Mouse (Mus musculus): Measurements from ENCODE around the gene Eif5. TPM values are rescaled to one million over a fixed set of nuclear protein-coding genes. Genes with fewer than 3 reads are reported as not detected.
A peak's percentile ranks its signal among the peaks of the same experiment; 100 is the strongest.

The Eif5 gene
- 481 and 498 TPM in 2 replicates for polyA plus RNA-seq (2015; fragmentation: Nextera tagmentation; extraction: Ambion mirVana)

GRCm38 (mm10) chr12:111537796-111538291 is at the start of gene Eif5:
Gene Eif5 (plus strand): TSS chr12:111538016.
- Histone ChIP-seq H3K27me3 (ENCODE audit: insufficient read depth, low read length) (no peaks in the 10 kb centered on the region), H3K27ac (ENCODE audit: low read length) (peak within 1 kb of the TSS; percentile 96), H3K9ac (replicated peaks; ENCODE audit: low read length) (peak within 1 kb of the TSS; percentile 98), H3K4me1 (ENCODE audit: insufficient read depth, low read length) (peaks cover 35% of the 10 kb centered on the region), H3K4me3 (ENCODE audit: low read length) (peak within 1 kb of the TSS; percentile 99), H3K4me2 (replicated peaks; ENCODE audit: low read depth, low read length) (peak within 1 kb of the TSS; percentile 77), H3K9me3 (ENCODE audit: low read length) (no peaks in the 10 kb centered on the region), H3K36me3 (ENCODE audit: insufficient read depth, low read length) (peaks cover 23% of the 10 kb centered on the region)
- peak; percentile 99 for ATAC-seq (ENCODE audit: low FRiP score, low TSS enrichment)
- 0% methylated on average over 40 of the region's 47 CpGs for WGBS

DNA sequence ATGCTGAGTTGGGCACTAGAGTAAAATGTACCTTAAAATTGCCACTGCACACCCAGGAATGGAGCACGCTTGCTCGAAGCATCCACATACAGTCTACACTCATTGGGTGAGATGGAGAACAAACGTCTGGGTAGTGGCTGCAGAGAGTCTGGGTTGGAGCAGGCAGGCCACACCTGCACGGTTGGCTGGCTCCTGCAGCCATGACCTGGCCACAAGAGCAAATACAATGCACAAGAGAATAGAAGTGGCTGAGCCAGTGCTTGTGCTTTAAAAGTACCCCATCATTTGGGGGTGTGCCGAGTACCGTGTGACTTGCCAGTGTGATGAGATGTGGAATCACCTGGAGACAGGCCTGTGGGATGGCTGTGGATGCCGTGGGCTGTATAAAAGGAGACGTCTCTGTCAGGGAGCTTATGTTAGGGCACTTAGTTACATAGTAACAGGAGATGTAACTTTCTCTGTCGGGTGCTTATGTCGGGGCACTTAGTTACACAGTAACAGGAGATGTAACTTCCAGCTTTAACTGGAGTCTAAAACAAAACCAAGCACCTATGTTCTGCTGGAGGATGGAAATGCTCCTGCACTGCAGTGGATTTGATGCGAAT is 48.5 kb upstream of the Eif5 start:
- Histone ChIP-seq H3K9ac (replicated peaks; ENCODE audit: low read length) (no peak overlapping the region), H3K4me3 (ENCODE audit: low read length) (no peak overlapping the region), H3K36me3 (ENCODE audit: insufficient read depth, low read length) (no peaks in the 10 kb centered on the region), H3K9me3 (ENCODE audit: low read length) (no peaks in the 10 kb centered on the region), H3K27me3 (ENCODE audit: insufficient read depth, low read length) (no peaks in the 10 kb centered on the region; the same call in 1 of the 2 replicates), H3K4me2 (replicated peaks; ENCODE audit: low read depth, low read length) (peak overlapping the region; percentile 11; the same call in 1 of the 2 replicates), H3K4me1 (ENCODE audit: insufficient read depth, low read length) (peaks cover 48% of the 10 kb centered on the region), H3K27ac (ENCODE audit: low read length) (peak overlapping the region; percentile 57)
- peak; percentile 40; the same call in 1 of the 2 replicates for ATAC-seq (ENCODE audit: low FRiP score, low TSS enrichment)
- WGBS = 44% methylated on average over 11 of the region's 11 CpGs

- ATAC-seq (ENCODE audit: low FRiP score, low TSS enrichment) = no peak
- 65% methylated on average over 4 of the region's 4 CpGs for WGBS
- Histone ChIP-seq H3K9me3 (ENCODE audit: low read length) (no peaks in the 10 kb centered on the region), H3K9ac (replicated peaks; ENCODE audit: low read length) (no peak overlapping the region), H3K4me1 (ENCODE audit: insufficient read depth, low read length) (peaks cover 11% of the 10 kb centered on the region), H3K27ac (ENCODE audit: low read length) (no peak overlapping the region), H3K4me3 (ENCODE audit: low read length) (no peak overlapping the region), H3K4me2 (replicated peaks; ENCODE audit: low read depth, low read length) (no peak overlapping the region), H3K27me3 (ENCODE audit: insufficient read depth, low read length) (no peaks in the 10 kb centered on the region), H3K36me3 (ENCODE audit: insufficient read depth, low read length) (no peaks in the 10 kb centered on the region)
Measured at GRCm38 (mm10) chr12:111494931-111495330, 42.9 kb upstream of the Eif5 start.

DNA sequence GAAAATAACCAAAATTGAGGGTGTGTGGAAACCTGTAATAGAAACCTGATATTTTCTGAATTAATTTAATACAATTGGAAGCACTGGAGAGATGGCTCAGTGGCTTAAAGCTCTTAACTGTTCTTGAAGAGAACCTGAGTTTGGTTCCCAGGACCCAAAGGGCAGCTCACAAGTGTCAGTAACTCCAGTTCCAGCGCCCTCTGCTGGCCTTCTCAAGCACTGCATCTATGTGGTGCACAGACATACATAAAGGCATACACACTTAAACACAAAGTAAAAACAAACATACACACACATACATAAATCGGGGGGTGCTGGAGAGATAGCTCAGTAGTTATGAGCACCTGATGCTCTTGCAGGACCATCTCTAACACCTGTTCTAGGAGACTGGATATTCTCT is 40.7 kb upstream of the Eif5 start:
- Histone ChIP-seq H3K27me3 (ENCODE audit: insufficient read depth, low read length) (no peaks in the 10 kb centered on the region), H3K9ac (replicated peaks; ENCODE audit: low read length) (no peak overlapping the region), H3K36me3 (ENCODE audit: insufficient read depth, low read length) (no peaks in the 10 kb centered on the region), H3K4me3 (ENCODE audit: low read length) (no peak overlapping the region), H3K9me3 (ENCODE audit: low read length) (no peaks in the 10 kb centered on the region; the same call in 1 of the 2 replicates), H3K27ac (ENCODE audit: low read length) (no peak overlapping the region), H3K4me1 (ENCODE audit: insufficient read depth, low read length) (0 out of 2 replicates have a peak, but pooled peaks cover 7% of the 10 kb centered on the region), H3K4me2 (replicated peaks; ENCODE audit: low read depth, low read length) (no peak overlapping the region)
- WGBS = 49% methylated on average over 2 of the region's 2 CpGs
- ATAC-seq (ENCODE audit: low FRiP score, low TSS enrichment) = no peak

DNA sequence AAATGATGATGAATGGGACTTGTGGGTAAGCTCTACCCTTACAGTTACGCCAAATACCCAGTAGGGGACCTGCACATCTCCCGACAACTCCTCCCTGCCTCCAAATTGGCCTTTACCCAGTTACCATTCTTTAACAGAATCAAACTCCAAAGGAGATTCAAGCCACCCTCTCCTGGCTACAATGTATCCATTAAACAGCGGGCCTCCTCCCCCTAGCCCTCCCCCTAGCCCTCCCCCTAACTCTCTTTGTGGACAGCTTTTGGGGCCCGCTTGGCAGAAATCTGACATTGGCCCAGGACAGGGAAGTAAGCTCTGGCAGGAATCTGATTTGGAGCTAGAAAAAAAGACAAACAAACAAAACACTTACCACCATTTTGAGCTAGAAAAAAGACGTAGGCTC is 38.2 kb upstream of the Eif5 start:
- H3K4me3 ChIP-seq (ENCODE audit: low read length) = no peak overlapping the region
- no peak overlapping the region for H3K4me2 ChIP-seq (replicated peaks; ENCODE audit: low read depth, low read length)
- ATAC-seq (ENCODE audit: low FRiP score, low TSS enrichment) = no peak
- H3K4me1 ChIP-seq (ENCODE audit: insufficient read depth, low read length) = 0 out of 2 replicates have a peak, but pooled peaks cover 7% of the 10 kb centered on the region
- no peaks in the 10 kb centered on the region for H3K27me3 ChIP-seq (ENCODE audit: insufficient read depth, low read length)
- no peak overlapping the region for H3K27ac ChIP-seq (ENCODE audit: low read length)
- no peaks in the 10 kb centered on the region for H3K36me3 ChIP-seq (ENCODE audit: insufficient read depth, low read length)
- 75% methylated on average over 5 of the region's 5 CpGs for WGBS
- H3K9ac ChIP-seq (replicated peaks; ENCODE audit: low read length) = no peak overlapping the region
- H3K9me3 ChIP-seq (ENCODE audit: low read length) = no peaks in the 10 kb centered on the region; the same call in 1 of the 2 replicates

DNA sequence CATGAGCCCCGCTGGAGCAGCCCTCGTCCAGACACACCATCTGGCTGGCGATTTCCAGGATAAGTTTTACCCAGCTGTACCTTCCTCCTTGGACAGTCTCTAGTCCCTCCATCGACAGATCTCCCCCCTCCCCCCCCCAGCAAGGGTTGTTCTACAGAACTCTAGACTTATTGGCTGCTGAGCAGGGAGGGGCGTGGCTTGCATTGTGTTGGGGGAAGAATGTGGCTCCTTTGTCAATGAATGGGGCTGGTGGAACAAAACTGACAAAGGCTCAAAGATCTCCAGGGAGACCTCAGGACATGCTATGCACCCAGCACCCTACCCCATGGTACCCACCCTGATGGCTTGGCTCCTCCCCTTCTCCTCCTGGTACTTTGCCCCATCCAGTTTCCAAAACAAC is 37.1 kb upstream of the Eif5 start:
- Histone ChIP-seq H3K27ac (ENCODE audit: low read length) (no peak overlapping the region), H3K4me3 (ENCODE audit: low read length) (no peak overlapping the region), H3K4me2 (replicated peaks; ENCODE audit: low read depth, low read length) (no peak overlapping the region), H3K27me3 (ENCODE audit: insufficient read depth, low read length) (no peaks in the 10 kb centered on the region), H3K9me3 (ENCODE audit: low read length) (no peaks in the 10 kb centered on the region; the same call in 1 of the 2 replicates), H3K36me3 (ENCODE audit: insufficient read depth, low read length) (no peaks in the 10 kb centered on the region), H3K4me1 (ENCODE audit: insufficient read depth, low read length) (0 out of 2 replicates have a peak, but pooled peaks cover 7% of the 10 kb centered on the region), H3K9ac (replicated peaks; ENCODE audit: low read length) (no peak overlapping the region)
- ATAC-seq (ENCODE audit: low FRiP score, low TSS enrichment) = no peak
- 41% methylated on average over 5 of the region's 5 CpGs for WGBS

DNA sequence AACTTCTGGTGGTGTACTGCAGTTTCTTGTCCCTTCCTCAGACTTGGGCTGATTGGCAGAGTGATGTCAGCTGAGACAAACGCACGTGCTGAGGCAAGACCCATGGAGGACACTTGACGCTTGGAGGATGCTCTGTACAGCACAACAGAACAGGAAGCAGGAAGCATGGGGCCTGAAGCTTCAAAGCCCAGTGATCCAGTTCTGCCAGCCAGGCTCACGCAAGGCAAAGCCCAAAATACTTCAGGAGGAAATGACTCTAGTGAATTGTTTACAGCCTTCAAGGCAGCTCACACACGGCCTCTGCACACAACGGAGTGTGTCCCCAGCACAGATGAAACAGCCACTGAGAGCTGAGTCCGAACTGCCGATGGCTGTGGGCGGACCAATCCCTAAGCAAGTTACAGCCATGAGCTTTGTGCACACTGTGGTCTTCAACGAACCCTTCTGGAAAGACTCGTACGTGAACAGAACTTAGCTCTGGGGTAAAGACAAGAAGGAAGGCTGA is 34.7 kb upstream of the Eif5 start:
- Histone ChIP-seq H3K9ac (replicated peaks; ENCODE audit: low read length) (no peak overlapping the region), H3K36me3 (ENCODE audit: insufficient read depth, low read length) (no peaks in the 10 kb centered on the region), H3K4me3 (ENCODE audit: low read length) (no peak overlapping the region), H3K27ac (ENCODE audit: low read length) (0 out of 2 replicates have a peak overlapping the region, but pooled peaks have one; percentile 12), H3K27me3 (ENCODE audit: insufficient read depth, low read length) (no peaks in the 10 kb centered on the region), H3K9me3 (ENCODE audit: low read length) (no peaks in the 10 kb centered on the region; the same call in 1 of the 2 replicates), H3K4me1 (ENCODE audit: insufficient read depth, low read length) (0 out of 2 replicates have a peak, but pooled peaks cover 7% of the 10 kb centered on the region), H3K4me2 (replicated peaks; ENCODE audit: low read depth, low read length) (no peak overlapping the region)
- ATAC-seq (ENCODE audit: low FRiP score, low TSS enrichment) = no peak
- WGBS = 68% methylated on average over 12 of the region's 12 CpGs

DNA sequence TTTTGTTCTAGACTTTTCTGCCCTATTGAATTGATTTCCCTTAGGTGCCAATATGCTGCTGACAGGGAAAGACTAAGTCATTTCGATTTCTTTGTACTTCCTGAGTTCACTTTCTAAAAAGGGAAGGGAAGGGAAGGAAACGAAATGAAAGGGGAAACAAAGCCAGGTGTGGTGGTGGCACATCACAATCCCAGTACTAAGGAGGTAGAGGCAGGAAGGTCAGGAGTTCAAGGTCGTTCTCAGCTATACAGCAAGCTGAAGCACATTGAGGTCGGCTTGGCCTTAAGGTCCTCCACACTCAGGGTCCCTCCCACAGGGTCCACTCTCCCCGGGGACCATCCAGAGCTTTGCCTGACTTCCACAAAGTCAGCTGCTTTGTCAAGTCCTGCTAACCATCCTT is 34.2 kb upstream of the Eif5 start:
- H3K27me3 ChIP-seq (ENCODE audit: insufficient read depth, low read length) = no peaks in the 10 kb centered on the region
- no peak overlapping the region for H3K4me3 ChIP-seq (ENCODE audit: low read length)
- H3K4me1 ChIP-seq (ENCODE audit: insufficient read depth, low read length) = 0 out of 2 replicates have a peak, but pooled peaks cover 7% of the 10 kb centered on the region
- H3K9ac ChIP-seq (replicated peaks; ENCODE audit: low read length) = no peak overlapping the region
- no peak overlapping the region for H3K4me2 ChIP-seq (replicated peaks; ENCODE audit: low read depth, low read length)
- no peak for ATAC-seq (ENCODE audit: low FRiP score, low TSS enrichment)
- WGBS = 60% methylated on average over 5 of the region's 5 CpGs
- H3K36me3 ChIP-seq (ENCODE audit: insufficient read depth, low read length) = no peaks in the 10 kb centered on the region
- 0 out of 2 replicates have a peak overlapping the region, but pooled peaks have one; percentile 12 for H3K27ac ChIP-seq (ENCODE audit: low read length)
- no peaks in the 10 kb centered on the region; the same call in 1 of the 2 replicates for H3K9me3 ChIP-seq (ENCODE audit: low read length)

DNA sequence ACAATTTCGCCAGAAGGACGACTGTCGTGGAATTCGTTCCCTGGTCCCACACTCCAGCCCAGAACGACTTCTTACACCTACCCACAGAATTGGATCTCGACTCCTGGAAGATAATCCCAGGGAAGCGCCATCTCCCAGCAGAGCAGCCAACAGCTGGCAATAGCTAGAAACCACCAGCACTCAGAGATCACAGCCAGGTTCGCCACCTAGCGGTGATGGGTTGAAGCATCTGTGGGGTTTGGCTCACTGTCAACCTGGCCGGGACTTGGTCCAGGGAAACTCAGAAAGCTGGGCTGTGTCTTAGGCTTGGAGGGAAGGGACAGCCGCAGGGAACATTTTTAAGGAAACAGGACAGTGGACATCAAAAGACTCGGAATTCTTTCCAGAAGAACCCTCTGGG is 32.9 kb upstream of the Eif5 start:
- peak; percentile 86; the same call in 1 of the 2 replicates for ATAC-seq (ENCODE audit: low FRiP score, low TSS enrichment)
- Histone ChIP-seq H3K9me3 (ENCODE audit: low read length) (no peaks in the 10 kb centered on the region; the same call in 1 of the 2 replicates), H3K9ac (replicated peaks; ENCODE audit: low read length) (no peak overlapping the region), H3K36me3 (ENCODE audit: insufficient read depth, low read length) (no peaks in the 10 kb centered on the region), H3K4me2 (replicated peaks; ENCODE audit: low read depth, low read length) (peak overlapping the region; percentile 42), H3K27me3 (ENCODE audit: insufficient read depth, low read length) (no peaks in the 10 kb centered on the region), H3K4me3 (ENCODE audit: low read length) (0 out of 2 replicates have a peak overlapping the region, but pooled peaks have one; percentile 15), H3K4me1 (ENCODE audit: insufficient read depth, low read length) (0 out of 2 replicates have a peak, but pooled peaks cover 7% of the 10 kb centered on the region), H3K27ac (ENCODE audit: low read length) (no peak overlapping the region)
- WGBS = 2% methylated on average over 12 of the region's 12 CpGs

GRCm38 (mm10) chr12:111507001-111507400 is 30.8 kb upstream of the Eif5 start:
- no peaks in the 10 kb centered on the region for H3K27me3 ChIP-seq (ENCODE audit: insufficient read depth, low read length)
- H3K36me3 ChIP-seq (ENCODE audit: insufficient read depth, low read length) = no peaks in the 10 kb centered on the region
- WGBS = 58% methylated on average over 5 of the region's 5 CpGs
- H3K4me1 ChIP-seq (ENCODE audit: insufficient read depth, low read length) = no peaks in the 10 kb centered on the region
- H3K9ac ChIP-seq (replicated peaks; ENCODE audit: low read length) = no peak overlapping the region
- ATAC-seq (ENCODE audit: low FRiP score, low TSS enrichment) = no peak
- H3K4me2 ChIP-seq (replicated peaks; ENCODE audit: low read depth, low read length) = no peak overlapping the region
- no peak overlapping the region for H3K27ac ChIP-seq (ENCODE audit: low read length)
- H3K4me3 ChIP-seq (ENCODE audit: low read length) = no peak overlapping the region
- H3K9me3 ChIP-seq (ENCODE audit: low read length) = no peaks in the 10 kb centered on the region; the same call in 1 of the 2 replicates

All from kidney, embryonic 16.5 days (tissue).